Mouse (Mus musculus): ENCODE results near the gene Ccdc152.

The Ccdc152 gene

GRCm38 (mm10) chr15:3303426-3303825 is at the start of gene Ccdc152:
Gene Ccdc152 (minus strand): TSS chr15:3303526.
- no peak for DNase-seq (ENCODE audit: low spot score)

- no peak for DNase-seq (ENCODE audit: low spot score)
Observed at GRCm38 (mm10) chr15:3349306-3350064, 46.2 kb upstream of the Ccdc152 start.

- DNase-seq (ENCODE audit: low spot score) = no peak
Observed at GRCm38 (mm10) chr15:3346682-3347081, 43.4 kb upstream of the Ccdc152 start.

GRCm38 (mm10) chr15:3344555-3344954 is 41.2 kb upstream of the Ccdc152 start:
- no peak for DNase-seq (ENCODE audit: low spot score)

GRCm38 (mm10) chr15:3341806-3342582 is 38.7 kb upstream of the Ccdc152 start:
- DNase-seq (ENCODE audit: low spot score) = no peak

GRCm38 (mm10) chr15:3339847-3340246 is 36.5 kb upstream of the Ccdc152 start:
- DNase-seq (ENCODE audit: low spot score) = no peak

GRCm38 (mm10) chr15:3332517-3332916 is 29.2 kb upstream of the Ccdc152 start:
- no peak for DNase-seq (ENCODE audit: low spot score)

GRCm38 (mm10) chr15:3331813-3332212 is 28.5 kb upstream of the Ccdc152 start:
- no peak for DNase-seq (ENCODE audit: low spot score)

GRCm38 (mm10) chr15:3330291-3330690 is 27.0 kb upstream of the Ccdc152 start:
- DNase-seq (ENCODE audit: low spot score) = no peak

GRCm38 (mm10) chr15:3323041-3323440 is 19.7 kb upstream of the Ccdc152 start:
- DNase-seq (ENCODE audit: low spot score) = no peak

- no peak for DNase-seq (ENCODE audit: low spot score)
Observed at GRCm38 (mm10) chr15:3319929-3320328, 16.6 kb upstream of the Ccdc152 start.

- no peak for DNase-seq (ENCODE audit: low spot score)
Observed at GRCm38 (mm10) chr15:3316617-3317016, 13.3 kb upstream of the Ccdc152 start.

GRCm38 (mm10) chr15:3312937-3313336 is 9.6 kb upstream of the Ccdc152 start:
- no peak for DNase-seq (ENCODE audit: low spot score)

- DNase-seq (ENCODE audit: low spot score) = peak; percentile 32
Observed at GRCm38 (mm10) chr15:3309856-3310255, 6.5 kb upstream of the Ccdc152 start.

GRCm38 (mm10) chr15:3300361-3301100 is 2.8 kb downstream of the Ccdc152 start:
- DNase-seq (ENCODE audit: low spot score) = no peak

- DNase-seq (ENCODE audit: low spot score) = no peak
Observed at GRCm38 (mm10) chr15:3297615-3298014, 5.7 kb downstream of the Ccdc152 start.

GRCm38 (mm10) chr15:3295986-3296385 is 7.3 kb downstream of the Ccdc152 start:
- no peak for DNase-seq (ENCODE audit: low spot score)

GRCm38 (mm10) chr15:3293477-3293876 is 9.8 kb downstream of the Ccdc152 start:
- DNase-seq (ENCODE audit: low spot score) = no peak

GRCm38 (mm10) chr15:3290435-3290834 is 12.9 kb downstream of the Ccdc152 start:
- DNase-seq (ENCODE audit: low spot score) = no peak

- DNase-seq (ENCODE audit: low spot score) = no peak
Observed at GRCm38 (mm10) chr15:3286032-3286431, 17.3 kb downstream of the Ccdc152 start.

GRCm38 (mm10) chr15:3281737-3282136 is 21.6 kb downstream of the Ccdc152 start:
- DNase-seq (ENCODE audit: low spot score) = no peak

- no peak for DNase-seq (ENCODE audit: low spot score)
Observed at GRCm38 (mm10) chr15:3281216-3281615, 22.1 kb downstream of the Ccdc152 start.

- no peak for DNase-seq (ENCODE audit: low spot score)
Observed at GRCm38 (mm10) chr15:3279242-3279641, 24.1 kb downstream of the Ccdc152 start.
